ENCODE assay signal across 10 mouse cellular contexts in the genomic region with DNA sequence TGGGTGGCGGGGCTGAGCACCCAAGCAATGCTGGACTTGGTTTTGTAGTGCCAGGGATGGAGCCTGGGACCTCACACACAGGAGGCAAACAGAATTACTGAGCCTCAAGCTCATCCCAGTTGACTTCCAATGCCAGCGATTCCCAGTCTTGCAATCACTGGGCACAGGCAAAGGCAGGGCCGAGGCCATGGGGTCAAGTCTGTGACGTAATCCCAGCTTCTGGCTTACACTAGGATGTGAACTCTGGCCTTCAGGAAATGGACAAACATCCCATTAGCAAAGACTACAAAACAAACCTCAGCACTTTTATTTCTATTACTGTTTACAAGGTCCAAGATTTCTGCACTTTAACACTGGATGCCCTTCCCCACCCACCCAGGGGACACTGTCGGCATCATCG. TPM values are rescaled to one million over a fixed set of nuclear protein-coding genes. Genes with fewer than 3 reads are reported as not detected.
A peak's percentile ranks its signal among the peaks of the same experiment; 100 is the strongest.
DNase-seq lines count a peak whose midpoint lies in the region; ATAC-seq and TF ChIP-seq lines count a peak whose summit lies in the region.
"Had no signal": no experiment of that assay in that cellular context is flagged by ENCODE, and none has a peak within 500 bp of the region (broad histone marks: within the 10 kb centered on the region; RNA-seq: fewer than 3 reads in every experiment).

No protein-coding gene starts in this region.

- H3K9ac ChIP-seq in kidney, embryonic 15.5 days: no peak overlapping the region
- peak overlapping the region; percentile 12; the same call in 1 of the 2 replicates for H3K9ac ChIP-seq in liver, adult 2 months (ENCODE audit: low read depth, low read length)
- H3K9ac ChIP-seq: limb, embryonic 13.5 days had no signal

- no peak for TF ChIP-seq POLR2A in liver, adult 2 months (IDR thresholded peaks at IDR 0.05; ENCODE audit: extremely low read depth, insufficient read depth, low read length)

- no peaks in the 10 kb centered on the region for H3K9me3 ChIP-seq in kidney, embryonic 15.5 days (replicated peaks)
- H3K9me3 ChIP-seq: limb, embryonic 13.5 days had no signal

- peaks cover 46% of the 10 kb centered on the region for H3K36me3 ChIP-seq in kidney, embryonic 15.5 days
- peaks cover 11% of the 10 kb centered on the region; the same call in 1 of the 2 replicates for H3K36me3 ChIP-seq in liver, adult 2 months (ENCODE audit: control insufficient read depth, insufficient read depth, low read length)

- no peaks in the 10 kb centered on the region for H3K79me2 ChIP-seq in liver, adult 2 months (ENCODE audit: control insufficient read depth, insufficient read depth, low read length)

- no peak for TF ChIP-seq CTCF in liver, adult 2 months (IDR thresholded peaks at IDR 0.05; ENCODE audit: low read depth, low read length)

- 70% methylated on average over 6 of the region's 6 CpGs for WGBS in kidney, embryonic 15.5 days
- 4% methylated on average over 6 of the region's 6 CpGs for WGBS in liver, adult 2 months

- no peak overlapping the region for H3K27ac ChIP-seq in kidney, embryonic 15.5 days
- peak overlapping the region; percentile 89 for H3K27ac ChIP-seq in liver, adult 2 months (replicated peaks; ENCODE audit: insufficient read depth, low read depth, low read length)
- H3K27ac ChIP-seq: limb, embryonic 13.5 days had no signal

- no peak overlapping the region for H3K4me2 ChIP-seq in kidney, embryonic 15.5 days
- H3K4me2 ChIP-seq: limb, embryonic 13.5 days had no signal

- no peak for ATAC-seq in kidney, embryonic 15.5 days (replicated peaks; ENCODE audit: low FRiP score)

- intact Hi-C loops in left cerebral cortex, postnatal 36 days (cut with DNase I): no loop called here

- peaks cover 13% of the 10 kb centered on the region; the same call in 1 of the 2 replicates for H3K4me1 ChIP-seq in kidney, embryonic 15.5 days
- peaks cover 42% of the 10 kb centered on the region for H3K4me1 ChIP-seq in liver, adult 2 months (ENCODE audit: control insufficient read depth, insufficient read depth, low read length)

- DNase-seq in kidney, adult 11 months: peak; percentile 90
- peak; percentile 72 to 79 for DNase-seq in adrenal gland, postnatal 36 days
- DNase-seq in liver, adult 2 months (ENCODE audit: extremely low read depth, low read depth, low spot score): peak; percentile 100
- DNase-seq in skeletal muscle tissue, adult 2 months (ENCODE audit: low read depth, low spot score): peak; percentile 19
- DNase-seq in left cerebral cortex, postnatal 36 days (ENCODE audit: low spot score in 2 of 2): no peak
- DNase-seq in right cerebral cortex, postnatal 25 days: no peak
- DNase-seq: thymus, adult 2 months had no signal

- no peaks in the 10 kb centered on the region for H3K27me3 ChIP-seq in kidney, embryonic 15.5 days
- H3K27me3 ChIP-seq in liver, adult 2 months (ENCODE audit: control insufficient read depth, insufficient read depth, low read length): no peaks in the 10 kb centered on the region
- H3K27me3 ChIP-seq: limb, embryonic 13.5 days had no signal

- no peak overlapping the region for H3K4me3 ChIP-seq in kidney, embryonic 15.5 days (replicated peaks)
- no peak overlapping the region for H3K4me3 ChIP-seq in liver, adult 2 months (ENCODE audit: insufficient read depth, low read depth, low read length)
- H3K4me3 ChIP-seq: erythroblast, embryonic 14.5 days; limb, embryonic 13.5 days had no signal

RNA-seq across cellular contexts. Expression of a gene that starts 18.6 kb away (rescaled TPM):
- 19.4 and 20.3 TPM in 2 replicates for polyA plus RNA-seq in kidney, embryonic 15.5 days (2015; fragmentation: Nextera tagmentation; extraction: Ambion mirVana)
- 10 to 100 TPM; 12.9 to 24.8 TPM for total RNA-seq in adrenal gland, postnatal 36 days (2021)
- 2.7 and 3.6 TPM in 2 replicates for total RNA-seq in liver, adult 2 months (2014; rRNA removed)
- 5.5 and 6.0 TPM in 2 replicates for polyA plus RNA-seq in liver, adult 2 months (2012; rRNA removed)
- total RNA-seq in left cerebral cortex, postnatal 36 days (2021): 10 to 100 TPM in 1 of 2 experiments, 1 to 10 TPM in 1; 9.2 to 12.3 TPM

RNA-seq across cellular contexts. Expression of a gene that starts 28.0 kb away (rescaled TPM):
- polyA plus RNA-seq in kidney, embryonic 15.5 days (2015; fragmentation: Nextera tagmentation; extraction: Ambion mirVana): 25.2 and 25.6 TPM in 2 replicates
- total RNA-seq in adrenal gland, postnatal 36 days (2021): 1 to 10 TPM; 7.9 to 8.6 TPM
- 3.8 TPM in 2 replicates for total RNA-seq in liver, adult 2 months (2014; rRNA removed)
- 1.0 and 1.4 TPM in 2 replicates for polyA plus RNA-seq in liver, adult 2 months (2012; rRNA removed)
- 1 to 10 TPM; 8.8 to 9.6 TPM for total RNA-seq in left cerebral cortex, postnatal 36 days (2021)

RNA-seq across cellular contexts. Expression of a gene that starts 41.7 kb away (rescaled TPM):
- 1,106 and 1,152 TPM in 2 replicates for polyA plus RNA-seq in kidney, embryonic 15.5 days (2015; fragmentation: Nextera tagmentation; extraction: Ambion mirVana)
- total RNA-seq in adrenal gland, postnatal 36 days (2021): 100 to 1,000 TPM; 352 to 374 TPM
- 59.5 and 87.1 TPM in 2 replicates for total RNA-seq in liver, adult 2 months (2014; rRNA removed)
- 25.9 and 26.2 TPM in 2 replicates for polyA plus RNA-seq in liver, adult 2 months (2012; rRNA removed)
- total RNA-seq in left cerebral cortex, postnatal 36 days (2021): 100 to 1,000 TPM; 457 to 501 TPM

RNA-seq across cellular contexts. Expression of a gene that starts 43.6 kb away (rescaled TPM):
- polyA plus RNA-seq in kidney, embryonic 15.5 days (2015; fragmentation: Nextera tagmentation; extraction: Ambion mirVana): 166 and 167 TPM in 2 replicates
- 10 to 100 TPM; 88.0 to 95.5 TPM for total RNA-seq in adrenal gland, postnatal 36 days (2021)
- total RNA-seq in liver, adult 2 months (2014; rRNA removed): 17.0 and 26.1 TPM in 2 replicates
- polyA plus RNA-seq in liver, adult 2 months (2012; rRNA removed): 9.7 and 10.4 TPM in 2 replicates
- 100 to 1,000 TPM in 1 of 2 experiments, 10 to 100 TPM in 1; 88.6 to 101 TPM for total RNA-seq in left cerebral cortex, postnatal 36 days (2021)

Comparison
In these comparisons a context has a peak if more than half of its experiments do, and no peak if none do; other contexts are left out.
1. DNase-seq: peak in kidney, adult 11 months (single experiment), adrenal gland, postnatal 36 days (2 of 2), liver, adult 2 months (single experiment) and skeletal muscle tissue, adult 2 months (single experiment); none in left cerebral cortex, postnatal 36 days (0 of 2) and right cerebral cortex, postnatal 25 days (single experiment).